9 mouse cellular contexts compared by ENCODE assay signal in the genomic region with DNA sequence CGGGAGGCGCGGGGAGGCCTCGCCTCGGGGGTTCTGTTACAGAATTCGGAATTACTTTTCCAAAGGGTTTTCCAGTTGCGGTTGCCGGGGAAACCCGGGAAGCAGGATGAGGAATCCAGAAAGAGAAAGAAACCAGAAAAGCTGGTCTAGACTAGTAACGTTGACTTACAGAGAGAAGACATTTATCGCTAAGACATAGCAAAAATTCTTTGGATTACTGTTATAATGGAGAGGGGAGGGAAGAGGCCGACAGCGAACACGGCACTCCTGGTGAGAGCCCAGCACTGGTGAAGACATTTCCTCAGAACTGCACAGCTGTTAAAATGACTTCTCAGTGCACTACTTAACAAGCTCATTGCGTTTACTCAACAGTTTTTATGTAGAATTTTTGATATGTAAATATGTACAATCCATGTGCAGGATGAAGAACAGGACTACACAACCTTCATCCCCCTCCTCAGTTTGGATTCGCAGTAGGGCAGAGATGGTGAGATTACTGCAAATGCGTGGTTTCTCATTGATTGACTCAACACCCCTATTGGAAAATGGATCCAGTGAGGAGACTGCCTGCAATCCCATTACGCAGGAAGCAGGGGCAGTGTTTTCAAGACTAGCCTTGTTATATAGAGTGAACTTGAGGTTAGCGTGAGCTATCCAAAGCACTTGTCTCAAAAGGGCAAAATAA. TPM values are rescaled to one million over a fixed set of nuclear protein-coding genes. Genes with fewer than 3 reads are reported as not detected.
A peak's percentile ranks its signal among the peaks of the same experiment; 100 is the strongest.
DNase-seq lines count a peak whose midpoint lies in the region; ATAC-seq lines count a peak whose summit lies in the region.
"Had no signal": no experiment of that assay in that cellular context is flagged by ENCODE, and none has a peak within 500 bp of the region (broad histone marks: within the 10 kb centered on the region; RNA-seq: fewer than 3 reads in every experiment).

No protein-coding gene starts in this region.

- peak overlapping the region; percentile 78 for H3K9ac ChIP-seq in heart, embryonic 12.5 days
- H3K9ac ChIP-seq in forebrain, embryonic 14.5 days (ENCODE audit: low read length) = peak overlapping the region; percentile 85
- no peak overlapping the region for H3K9ac ChIP-seq in liver, embryonic 12.5 days

- peak overlapping the region; percentile 72 for H3K4me3 ChIP-seq in heart, embryonic 12.5 days
- H3K4me3 ChIP-seq in forebrain, embryonic 14.5 days (ENCODE audit: low read depth, low read length) = peak overlapping the region; percentile 59
- H3K4me3 ChIP-seq in liver, embryonic 12.5 days = peak overlapping the region; percentile 53

- H3K27ac ChIP-seq in heart, embryonic 12.5 days (ENCODE audit: poor library complexity, severe bottlenecking) = peak overlapping the region; percentile 69
- peak overlapping the region; percentile 86 for H3K27ac ChIP-seq in forebrain, embryonic 14.5 days (ENCODE audit: low read depth, low read length)
- H3K27ac ChIP-seq in liver, embryonic 12.5 days = peak overlapping the region; percentile 43; the same call in 1 of the 2 replicates

- H3K9me3 ChIP-seq in heart, embryonic 12.5 days (replicated peaks) = no peaks in the 10 kb centered on the region
- H3K9me3 ChIP-seq in forebrain, embryonic 14.5 days (replicated peaks; ENCODE audit: control insufficient read depth, low read length) = no peaks in the 10 kb centered on the region; the same call in 1 of the 2 replicates
- H3K9me3 ChIP-seq in liver, embryonic 12.5 days (replicated peaks) = no peaks in the 10 kb centered on the region

- peak; percentile 63; the same call in 1 of the 2 replicates for ATAC-seq in heart, embryonic 12.5 days (ENCODE audit: insufficient number of reproducible peaks, low FRiP score)
- ATAC-seq in forebrain, embryonic 14.5 days = peak; percentile 49
- ATAC-seq in liver, embryonic 12.5 days = peak; percentile 21; the same call in 1 of the 2 replicates
- ATAC-seq in monocyte, adult 5-6 weeks (replicated peaks; ENCODE audit: insufficient number of reproducible peaks, low FRiP score, low TSS enrichment, poor library complexity, severe bottlenecking) = no peak
- ATAC-seq in CD4-positive, CD25-positive, alpha-beta regulatory T cell, adult 4 months = no peak

- intact Hi-C loops in heart, postnatal 36 days (cut with DNase I) = loop anchor here (5.0 to 10.0 kb wide), 3 partner anchors 78 to 316 kb away; partner anchors contain the start of genes 4933430I17Rik, Cdc26, Pole3 and Prpf4

- DNase-seq in heart, postnatal 36 days = no peak
- DNase-seq in NIH3T3 (ENCODE audit: low read depth) = peak; percentile 63
- DNase-seq in forebrain, embryonic 14.5 days (ENCODE audit: low spot score) = peak; percentile 32
- DNase-seq in thymus, postnatal 25 days = no peak

- H3K4me2 ChIP-seq in heart, embryonic 12.5 days = peak overlapping the region; percentile 71
- H3K4me2 ChIP-seq in forebrain, embryonic 14.5 days (ENCODE audit: low read length) = peak overlapping the region; percentile 60
- H3K4me2 ChIP-seq in liver, embryonic 12.5 days = peak overlapping the region; percentile 49

- H3K27me3 ChIP-seq in heart, embryonic 12.5 days (replicated peaks) = no peaks in the 10 kb centered on the region
- no peaks in the 10 kb centered on the region for H3K27me3 ChIP-seq in forebrain, embryonic 14.5 days (replicated peaks; ENCODE audit: control insufficient read depth, insufficient read depth, low read length)
- H3K27me3 ChIP-seq in liver, embryonic 12.5 days (replicated peaks) = peaks cover 28% of the 10 kb centered on the region

- peaks cover 5% of the 10 kb centered on the region for H3K36me3 ChIP-seq in heart, embryonic 12.5 days
- H3K36me3 ChIP-seq in forebrain, embryonic 14.5 days (ENCODE audit: control insufficient read depth, insufficient read depth, low read length) = peaks cover 12% of the 10 kb centered on the region
- H3K36me3 ChIP-seq in liver, embryonic 12.5 days = peaks cover 1% of the 10 kb centered on the region; the same call in 1 of the 2 replicates

- H3K4me1 ChIP-seq in heart, embryonic 12.5 days (replicated peaks) = peaks cover 17% of the 10 kb centered on the region
- peaks cover 3% of the 10 kb centered on the region; the same call in 1 of the 2 replicates for H3K4me1 ChIP-seq in forebrain, embryonic 14.5 days (ENCODE audit: control insufficient read depth, insufficient read depth, low read length)
- H3K4me1 ChIP-seq in liver, embryonic 12.5 days = 0 out of 2 replicates have a peak, but pooled peaks cover 4% of the 10 kb centered on the region

- WGBS in heart, embryonic 12.5 days = 6% methylated on average over 19 of the region's 19 CpGs
- 4% methylated on average over 19 of the region's 19 CpGs for WGBS in forebrain, embryonic 14.5 days
- WGBS in liver, embryonic 12.5 days (ENCODE audit: insufficient replicate concordance) = 8% methylated on average over 19 of the region's 19 CpGs

RNA-seq across cellular contexts. Expression of gene Zfp37, which starts 22.0 kb away (rescaled TPM):
- 8.9 and 9.7 TPM in 2 replicates for polyA plus RNA-seq in heart, embryonic 12.5 days (2016; fragmentation: Nextera tagmentation; extraction: Ambion mirVana)
- 1 to 10 TPM; 1.9 to 2.2 TPM for total RNA-seq in heart, postnatal 36 days (2021)
- 17.7 and 20.2 TPM in 2 replicates for polyA plus RNA-seq in forebrain, embryonic 14.5 days (2014; fragmentation: Nextera tagmentation; extraction: Ambion mirVana)
- polyA plus RNA-seq in liver, embryonic 12.5 days (2016; fragmentation: Nextera tagmentation; extraction: Ambion mirVana) = 0.82 and 1.2 TPM in 2 replicates
- total RNA-seq in monocyte, adult 5-6 weeks (2017) = not detected in 3 replicates
- polyA plus RNA-seq in CD4-positive, CD25-positive, alpha-beta regulatory T cell, adult 4 months (2017; shearing (Covaris generic)) = under 1 TPM in 1 of 2 experiments, not detected in 1; 0.58 TPM

RNA-seq across cellular contexts. Expression of gene Slc31a2, which starts 53.5 kb away (rescaled TPM):
- polyA plus RNA-seq in heart, embryonic 12.5 days (2016; fragmentation: Nextera tagmentation; extraction: Ambion mirVana) = 16.7 and 16.9 TPM in 2 replicates
- 10 to 100 TPM; 17.8 to 29.7 TPM for total RNA-seq in heart, postnatal 36 days (2021)
- polyA plus RNA-seq in forebrain, embryonic 14.5 days (2014; fragmentation: Nextera tagmentation; extraction: Ambion mirVana) = 4.0 and 7.2 TPM in 2 replicates
- 6.5 and 6.8 TPM in 2 replicates for polyA plus RNA-seq in liver, embryonic 12.5 days (2016; fragmentation: Nextera tagmentation; extraction: Ambion mirVana)
- total RNA-seq in monocyte, adult 5-6 weeks (2017) = 20.9 to 21.7 TPM (median 21.4 TPM) in 3 replicates
- 10 to 100 TPM; 11.1 to 16.4 TPM for polyA plus RNA-seq in CD4-positive, CD25-positive, alpha-beta regulatory T cell, adult 4 months (2017; shearing (Covaris generic))

RNA-seq across cellular contexts. Expression of gene Mup21, which starts 58.2 kb away (rescaled TPM):
- not detected in 2 replicates for polyA plus RNA-seq in heart, embryonic 12.5 days (2016; fragmentation: Nextera tagmentation; extraction: Ambion mirVana)
- total RNA-seq in heart, postnatal 36 days (2021) = not detected
- polyA plus RNA-seq in forebrain, embryonic 14.5 days (2014; fragmentation: Nextera tagmentation; extraction: Ambion mirVana) = not detected in 2 replicates
- polyA plus RNA-seq in liver, embryonic 12.5 days (2016; fragmentation: Nextera tagmentation; extraction: Ambion mirVana) = not detected in 2 replicates
- not detected in 3 replicates for total RNA-seq in monocyte, adult 5-6 weeks (2017)
- not detected for polyA plus RNA-seq in CD4-positive, CD25-positive, alpha-beta regulatory T cell, adult 4 months (2017; shearing (Covaris generic))
- total RNA-seq: left cerebral cortex, postnatal 10 days had no signal

Comparison
In these comparisons a context has a peak if more than half of its experiments do, and no peak if none do; other contexts are left out.
1. ATAC-seq: peak in heart, embryonic 12.5 days (single experiment), forebrain, embryonic 14.5 days (single experiment) and liver, embryonic 12.5 days (single experiment); none in monocyte, adult 5-6 weeks (single experiment) and CD4-positive, CD25-positive, alpha-beta regulatory T cell, adult 4 months (single experiment).
2. DNase-seq: peak in NIH3T3 (single experiment) and forebrain, embryonic 14.5 days (single experiment); none in heart, postnatal 36 days (0 of 2) and thymus, postnatal 25 days (single experiment).
3. Peak in every context shown above with its lines, with median percentiles within 50 percentile points of each other: H3K27ac ChIP-seq, H3K4me2 ChIP-seq and H3K4me3 ChIP-seq.